Mouse (Mus musculus): ENCODE measurements around the gene Plekhh2.

- no peak for TF ChIP-seq CTCF (IDR thresholded peaks at IDR 0.05; ENCODE audit: borderline replicate concordance, insufficient read depth, low read length)
- TF ChIP-seq POLR2A (IDR thresholded peaks at IDR 0.05; ENCODE audit: low read depth, low read length) = no peak
Measured at GRCm38 (mm10) chr17:84639796-84640378, 128.2 kb downstream of the Plekhh2 start.
